Mouse (Mus musculus): ENCODE measurements at regions not wholly inside any gene's neighbourhood (a gene's known extent, or its start where the extent isn't known, plus 50 kb on each side); places are given as distances from the start of the nearest gene placed in this dataset.
A peak's percentile ranks its signal among the peaks of the same experiment; 100 is the strongest.

- Histone ChIP-seq H3K4me1 (ENCODE audit: control insufficient read depth, insufficient read depth, low read length) (no peaks in the 10 kb centered on the region; the same call in 1 of the 2 replicates), H3K9ac (ENCODE audit: low read depth, low read length) (no peak overlapping the region), H3K27ac (replicated peaks; ENCODE audit: low read depth, low read length) (no peak overlapping the region), H3K9me3 (ENCODE audit: control insufficient read depth, low read length) (no peaks in the 10 kb centered on the region), H3K4me3 (ENCODE audit: low read depth, low read length) (no peak overlapping the region), H3K27me3 (replicated peaks; ENCODE audit: control insufficient read depth, insufficient read depth, low read length) (no peaks in the 10 kb centered on the region), H3K36me3 (ENCODE audit: control insufficient read depth, insufficient read depth, low read length) (no peaks in the 10 kb centered on the region), H3K4me2 (ENCODE audit: low read depth, low read length) (no peak overlapping the region)
- DNase-seq (ENCODE audit: low spot score) (peak; percentile 7), ATAC-seq (ENCODE audit: low read depth) (no peak; the same call in 1 of the 2 replicates)
- WGBS = 70% methylated on average over 5 of the region's 5 CpGs
These were observed 589.4 kb upstream of the Kdm8 start for GRCm38 (mm10) chr7:124855056-124855455.

- WGBS = 78% methylated on average over 3 of the region's 3 CpGs
- Histone ChIP-seq H3K27me3 (replicated peaks; ENCODE audit: control insufficient read depth, insufficient read depth, low read length) (no peaks in the 10 kb centered on the region), H3K4me3 (ENCODE audit: low read depth, low read length) (no peak overlapping the region), H3K9me3 (ENCODE audit: control insufficient read depth, low read length) (no peaks in the 10 kb centered on the region; the same call in 1 of the 2 replicates), H3K36me3 (ENCODE audit: control insufficient read depth, insufficient read depth, low read length) (no peaks in the 10 kb centered on the region), H3K9ac (ENCODE audit: low read depth, low read length) (no peak overlapping the region), H3K27ac (replicated peaks; ENCODE audit: low read depth, low read length) (no peak overlapping the region), H3K4me1 (ENCODE audit: control insufficient read depth, insufficient read depth, low read length) (no peaks in the 10 kb centered on the region; the same call in 1 of the 2 replicates), H3K4me2 (ENCODE audit: low read depth, low read length) (no peak overlapping the region)
- DNase-seq (ENCODE audit: low spot score) = peak; percentile 10
- ATAC-seq (ENCODE audit: low read depth) = no peak
These were observed 587.4 kb upstream of the Kdm8 start for GRCm38 (mm10) chr7:124857106-124857505.

GRCm38 (mm10) chr7:124861397-124861796, 583.1 kb upstream of the Kdm8 start:
- no peak for DNase-seq (ENCODE audit: low spot score)
- no peaks in the 10 kb centered on the region; the same call in 1 of the 2 replicates for H3K4me1 ChIP-seq (ENCODE audit: control insufficient read depth, insufficient read depth, low read length)
- H3K36me3 ChIP-seq (ENCODE audit: control insufficient read depth, insufficient read depth, low read length) = no peaks in the 10 kb centered on the region
- no peak overlapping the region for H3K4me3 ChIP-seq (ENCODE audit: low read depth, low read length)
- WGBS = 89% methylated on average over 2 of the region's 2 CpGs
- no peak overlapping the region for H3K4me2 ChIP-seq (ENCODE audit: low read depth, low read length)
- no peak overlapping the region for H3K9ac ChIP-seq (ENCODE audit: low read depth, low read length)
- H3K27me3 ChIP-seq (replicated peaks; ENCODE audit: control insufficient read depth, insufficient read depth, low read length) = no peaks in the 10 kb centered on the region
- H3K27ac ChIP-seq (replicated peaks; ENCODE audit: low read depth, low read length) = no peak overlapping the region
- no peaks in the 10 kb centered on the region; the same call in 1 of the 2 replicates for H3K9me3 ChIP-seq (ENCODE audit: control insufficient read depth, low read length)
- no peak for ATAC-seq (ENCODE audit: low read depth)

GRCm38 (mm10) chr7:124868133-124868603, 576.3 kb upstream of the Kdm8 start:
- H3K27me3 ChIP-seq (replicated peaks; ENCODE audit: control insufficient read depth, insufficient read depth, low read length) = no peaks in the 10 kb centered on the region
- no peak overlapping the region for H3K4me3 ChIP-seq (ENCODE audit: low read depth, low read length)
- ATAC-seq (ENCODE audit: low read depth) (no peak), DNase-seq (ENCODE audit: low spot score) (peak; percentile 45)
- WGBS = 56% methylated on average over 6 of the region's 6 CpGs
- H3K9ac ChIP-seq (ENCODE audit: low read depth, low read length) = no peak overlapping the region
- H3K4me1 ChIP-seq (ENCODE audit: control insufficient read depth, insufficient read depth, low read length) = no peaks in the 10 kb centered on the region
- H3K4me2 ChIP-seq (ENCODE audit: low read depth, low read length) = no peak overlapping the region
- no peak overlapping the region for H3K27ac ChIP-seq (replicated peaks; ENCODE audit: low read depth, low read length)
- no peaks in the 10 kb centered on the region for H3K36me3 ChIP-seq (ENCODE audit: control insufficient read depth, insufficient read depth, low read length)
- H3K9me3 ChIP-seq (ENCODE audit: control insufficient read depth, low read length) = no peaks in the 10 kb centered on the region

DNA sequence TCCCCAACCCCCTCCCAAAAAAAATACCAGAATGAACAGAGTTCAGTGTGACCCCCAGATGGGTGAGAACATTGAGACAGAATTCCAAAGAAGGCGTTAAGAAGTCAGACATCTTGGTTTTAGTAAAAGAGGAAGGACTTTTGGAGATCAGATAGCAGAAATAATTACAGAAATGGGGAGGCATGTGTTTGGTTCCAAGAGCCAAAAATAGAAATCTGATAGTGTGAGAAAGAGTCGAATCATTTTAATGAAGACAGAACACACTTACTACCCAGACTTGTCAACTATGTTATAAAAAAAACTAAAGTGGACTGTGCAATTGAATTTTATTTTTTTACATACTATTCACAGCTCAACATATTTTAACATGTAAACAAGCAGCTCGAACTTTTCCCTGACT, 575.9 kb upstream of the Kdm8 start:
- ATAC-seq (ENCODE audit: low read depth) = no peak; the same call in 1 of the 2 replicates
- no peaks in the 10 kb centered on the region for H3K9me3 ChIP-seq (ENCODE audit: control insufficient read depth, low read length)
- no peak overlapping the region for H3K4me2 ChIP-seq (ENCODE audit: low read depth, low read length)
- no peak overlapping the region for H3K27ac ChIP-seq (replicated peaks; ENCODE audit: low read depth, low read length)
- no peaks in the 10 kb centered on the region for H3K36me3 ChIP-seq (ENCODE audit: control insufficient read depth, insufficient read depth, low read length)
- DNase-seq (ENCODE audit: low spot score) = no peak
- H3K27me3 ChIP-seq (replicated peaks; ENCODE audit: control insufficient read depth, insufficient read depth, low read length) = no peaks in the 10 kb centered on the region
- 53% methylated on average over 3 of the region's 3 CpGs for WGBS
- H3K4me3 ChIP-seq (ENCODE audit: low read depth, low read length) = no peak overlapping the region
- H3K9ac ChIP-seq (ENCODE audit: low read depth, low read length) = no peak overlapping the region
- no peaks in the 10 kb centered on the region for H3K4me1 ChIP-seq (ENCODE audit: control insufficient read depth, insufficient read depth, low read length)

GRCm38 (mm10) chr7:124880771-124881170, 563.7 kb upstream of the Kdm8 start:
- H3K27ac ChIP-seq (replicated peaks; ENCODE audit: low read depth, low read length) = no peak overlapping the region
- H3K36me3 ChIP-seq (ENCODE audit: control insufficient read depth, insufficient read depth, low read length) = no peaks in the 10 kb centered on the region
- no peaks in the 10 kb centered on the region for H3K4me1 ChIP-seq (ENCODE audit: control insufficient read depth, insufficient read depth, low read length)
- H3K9me3 ChIP-seq (ENCODE audit: control insufficient read depth, low read length) = no peaks in the 10 kb centered on the region
- no peak overlapping the region for H3K9ac ChIP-seq (ENCODE audit: low read depth, low read length)
- no peak overlapping the region for H3K4me2 ChIP-seq (ENCODE audit: low read depth, low read length)
- no peaks in the 10 kb centered on the region for H3K27me3 ChIP-seq (replicated peaks; ENCODE audit: control insufficient read depth, insufficient read depth, low read length)
- WGBS = 84% methylated on average over 6 of the region's 6 CpGs
- DNase-seq (ENCODE audit: low spot score) (no peak), ATAC-seq (ENCODE audit: low read depth) (no peak)
- no peak overlapping the region for H3K4me3 ChIP-seq (ENCODE audit: low read depth, low read length)

DNA sequence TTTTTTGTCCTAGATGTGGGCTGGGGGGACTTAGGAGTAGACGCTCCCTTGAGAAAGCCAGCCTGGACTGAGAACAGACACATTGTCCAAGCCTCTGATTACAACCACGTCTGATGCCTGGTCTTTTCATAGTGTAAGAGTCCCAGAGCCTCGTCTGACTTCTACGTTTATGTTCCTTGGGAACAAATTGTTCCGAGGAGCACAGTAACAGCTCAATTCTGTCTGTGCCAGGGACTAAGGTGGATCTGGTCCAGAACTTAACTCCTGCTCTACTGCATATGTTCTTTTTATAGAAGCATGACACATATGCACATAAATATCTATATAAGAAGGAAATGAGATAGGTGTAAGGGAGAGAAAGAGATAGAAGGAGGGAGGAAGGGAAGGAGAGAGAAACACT, 537.2 kb upstream of the Kdm8 start:
- H3K27me3 ChIP-seq (replicated peaks; ENCODE audit: control insufficient read depth, insufficient read depth, low read length) = no peaks in the 10 kb centered on the region
- DNase-seq (ENCODE audit: low spot score) (no peak), ATAC-seq (ENCODE audit: low read depth) (no peak)
- WGBS = 58% methylated on average over 5 of the region's 5 CpGs
- H3K4me1 ChIP-seq (ENCODE audit: control insufficient read depth, insufficient read depth, low read length) = no peaks in the 10 kb centered on the region
- H3K27ac ChIP-seq (replicated peaks; ENCODE audit: low read depth, low read length) = no peak overlapping the region
- peaks cover 7% of the 10 kb centered on the region; the same call in 1 of the 2 replicates for H3K9me3 ChIP-seq (ENCODE audit: control insufficient read depth, low read length)
- H3K4me2 ChIP-seq (ENCODE audit: low read depth, low read length) = no peak overlapping the region
- no peak overlapping the region for H3K4me3 ChIP-seq (ENCODE audit: low read depth, low read length)
- no peak overlapping the region for H3K9ac ChIP-seq (ENCODE audit: low read depth, low read length)
- H3K36me3 ChIP-seq (ENCODE audit: control insufficient read depth, insufficient read depth, low read length) = no peaks in the 10 kb centered on the region

- Histone ChIP-seq H3K27me3 (replicated peaks; ENCODE audit: control insufficient read depth, insufficient read depth, low read length) (no peaks in the 10 kb centered on the region), H3K9ac (ENCODE audit: low read depth, low read length) (no peak overlapping the region), H3K4me1 (ENCODE audit: control insufficient read depth, insufficient read depth, low read length) (no peaks in the 10 kb centered on the region), H3K27ac (replicated peaks; ENCODE audit: low read depth, low read length) (no peak overlapping the region), H3K36me3 (ENCODE audit: control insufficient read depth, insufficient read depth, low read length) (no peaks in the 10 kb centered on the region), H3K4me2 (ENCODE audit: low read depth, low read length) (no peak overlapping the region), H3K4me3 (ENCODE audit: low read depth, low read length) (no peak overlapping the region), H3K9me3 (ENCODE audit: control insufficient read depth, low read length) (peaks cover 7% of the 10 kb centered on the region; the same call in 1 of the 2 replicates)
- DNase-seq (ENCODE audit: low spot score) = no peak
- ATAC-seq (ENCODE audit: low read depth) = no peak
- WGBS = 76% methylated on average over 5 of the region's 5 CpGs
These were observed 536.7 kb upstream of the Kdm8 start for GRCm38 (mm10) chr7:124907662-124908296.

GRCm38 (mm10) chr7:124914061-124914460, 530.4 kb upstream of the Kdm8 start:
- DNase-seq (ENCODE audit: low spot score) (no peak), ATAC-seq (ENCODE audit: low read depth) (no peak)
- Histone ChIP-seq H3K27ac (replicated peaks; ENCODE audit: low read depth, low read length) (no peak overlapping the region), H3K9ac (ENCODE audit: low read depth, low read length) (no peak overlapping the region), H3K9me3 (ENCODE audit: control insufficient read depth, low read length) (peaks cover 7% of the 10 kb centered on the region; the same call in 1 of the 2 replicates), H3K27me3 (replicated peaks; ENCODE audit: control insufficient read depth, insufficient read depth, low read length) (no peaks in the 10 kb centered on the region), H3K4me2 (ENCODE audit: low read depth, low read length) (no peak overlapping the region), H3K36me3 (ENCODE audit: control insufficient read depth, insufficient read depth, low read length) (no peaks in the 10 kb centered on the region), H3K4me3 (ENCODE audit: low read depth, low read length) (no peak overlapping the region), H3K4me1 (ENCODE audit: control insufficient read depth, insufficient read depth, low read length) (no peaks in the 10 kb centered on the region)
- WGBS = 83% methylated on average over 5 of the region's 5 CpGs

Measured in embryonic facial prominence, embryonic 14.5 days (tissue).